ENCODE assay signal across 32 mouse cellular contexts in genomic region chr1:128324776-128325175, GRCm38 (mm10). TPM values are rescaled to one million over a fixed set of nuclear protein-coding genes. Genes with fewer than 3 reads are reported as not detected.
DNase-seq lines count a peak whose midpoint lies in the region; ATAC-seq and TF ChIP-seq lines count a peak whose summit lies in the region.
"Had no signal": no experiment of that assay in that cellular context is flagged by ENCODE, and none has a peak within 500 bp of the region (broad histone marks: within the 10 kb centered on the region; RNA-seq: fewer than 3 reads in every experiment).

No protein-coding gene starts in this region.

- peak; percentile 11; the same call in 1 of the 2 replicates for TF ChIP-seq RAD21 in MEL (IDR thresholded peaks at IDR 0.05; ENCODE audit: low read depth, low read length)

- ATAC-seq in forebrain, embryonic 15.5 days (replicated peaks): 0 out of 2 replicates have a peak, but pooled peaks have one; percentile 11
- ATAC-seq in forebrain, embryonic 11.5 days (replicated peaks; ENCODE audit: low FRiP score): no peak
- peak; percentile 69 for ATAC-seq in forebrain, postnatal 0 days
- ATAC-seq: activated CD4-positive, CD25-positive, alpha-beta regulatory T cell, adult 4 months; midbrain, embryonic 16.5 days had no signal

- no peak overlapping the region for H3K4me3 ChIP-seq in forebrain, embryonic 15.5 days
- no peak overlapping the region for H3K4me3 ChIP-seq in forebrain, embryonic 11.5 days (ENCODE audit: low read depth, low read length)
- no peak overlapping the region for H3K4me3 ChIP-seq in MEL (ENCODE audit: control insufficient read depth in 1 of 2, insufficient read depth in 1 of 2, low read depth in 2 of 2, low read length in 2 of 2)
- H3K4me3 ChIP-seq in forebrain, postnatal 0 days (ENCODE audit: low read depth, low read length): no peak overlapping the region
- H3K4me3 ChIP-seq: embryonic facial prominence, embryonic 12.5 days; heart, embryonic 13.5 days; liver, embryonic 15.5 days; lung, embryonic 15.5 days; midbrain, embryonic 10.5 days; myocyte; neural tube, embryonic 12.5 days had no signal

- TF ChIP-seq CTCF in MEL (IDR thresholded peaks at IDR 0.05 in 2 of 3, conservative IDR thresholded peaks at IDR 0.05 in 1 of 3; ENCODE audit: control insufficient read depth in 1 of 3, insufficient read depth in 1 of 3, low read depth in 2 of 3, low read length in 3 of 3, poor library complexity in 1 of 3, severe bottlenecking in 1 of 3): peak in 1 of 3 experiments; percentile 6; a peak in 1 of 6 replicates
- TF ChIP-seq CTCF in forebrain, postnatal 0 days (IDR thresholded peaks at IDR 0.05; ENCODE audit: low read depth): peak; percentile 20; the same call in 1 of the 2 replicates

- H3K27ac ChIP-seq in forebrain, embryonic 15.5 days (replicated peaks): no peak overlapping the region
- H3K27ac ChIP-seq in forebrain, embryonic 11.5 days (ENCODE audit: low read depth, low read length): no peak overlapping the region
- no peak overlapping the region for H3K27ac ChIP-seq in MEL (ENCODE audit: control insufficient read depth, low read depth, low read length)
- H3K27ac ChIP-seq in forebrain, postnatal 0 days (ENCODE audit: low read depth, low read length): no peak overlapping the region
- H3K27ac ChIP-seq: embryonic facial prominence, embryonic 12.5 days; heart, embryonic 13.5 days; hindbrain, embryonic 14.5 days; liver, embryonic 15.5 days; lung, embryonic 15.5 days; midbrain, embryonic 10.5 days; neural tube, embryonic 12.5 days; stomach, postnatal 0 days had no signal

- no peaks in the 10 kb centered on the region for H3K4me1 ChIP-seq in forebrain, embryonic 15.5 days
- no peaks in the 10 kb centered on the region for H3K4me1 ChIP-seq in forebrain, embryonic 11.5 days (replicated peaks; ENCODE audit: control insufficient read depth, insufficient read depth, low read length)
- H3K4me1 ChIP-seq in MEL (ENCODE audit: control insufficient read depth in 1 of 2, insufficient read depth in 2 of 2, low read length in 2 of 2): peaks cover 5 to 15% of the 10 kb centered on the region in 2 experiments
- no peaks in the 10 kb centered on the region for H3K4me1 ChIP-seq in forebrain, postnatal 0 days (ENCODE audit: insufficient read depth)
- H3K4me1 ChIP-seq: embryonic facial prominence, embryonic 12.5 days; lung, embryonic 15.5 days; midbrain, embryonic 10.5 days; neural tube, embryonic 12.5 days had no signal

- H3K36me3 ChIP-seq in forebrain, embryonic 15.5 days: 0 out of 2 replicates have a peak, but pooled peaks cover 2% of the 10 kb centered on the region
- H3K36me3 ChIP-seq in forebrain, embryonic 11.5 days (ENCODE audit: control insufficient read depth, insufficient read depth, low read length): no peaks in the 10 kb centered on the region
- H3K36me3 ChIP-seq in MEL (ENCODE audit: control insufficient read depth in 1 of 2, insufficient read depth in 2 of 2, low read length in 2 of 2): peaks cover 0 to 8% of the 10 kb centered on the region in 2 experiments; a peak in 2 of 4 replicates
- no peaks in the 10 kb centered on the region for H3K36me3 ChIP-seq in forebrain, postnatal 0 days (ENCODE audit: insufficient read depth)

- H3K79me2 ChIP-seq in MEL (ENCODE audit: control insufficient read depth, insufficient read depth, low read length, poor library complexity): no peaks in the 10 kb centered on the region

- no peak for DNase-seq in forebrain, embryonic 11.5 days (ENCODE audit: low spot score)
- peak; percentile 29 to 35 for DNase-seq in layer of hippocampus, postnatal 10 days (ENCODE audit: low spot score in 2 of 2)
- DNase-seq in layer of hippocampus, postnatal 25 days (ENCODE audit: extremely low spot score in 1 of 2, low spot score in 1 of 2): no peak
- no peak for DNase-seq in MEL (ENCODE audit: low read depth, low spot score)
- DNase-seq in forebrain, postnatal 0 days: peak; percentile 36
- no peak for DNase-seq in left cerebral cortex, adult 11 months (ENCODE audit: low spot score)
- DNase-seq in left cerebral cortex, adult 18-20 months (ENCODE audit: low spot score in 2 of 2): no peak
- DNase-seq: adrenal gland, adult 8-10 months; cerebellum, adult 11 months; cerebellum, adult 9-10 months; cerebellum, postnatal 36 days; embryo, embryonic 11 days; gastrocnemius, postnatal 10 days; heart, postnatal 10 days; kidney, postnatal 14 days; liver; right cerebral cortex, adult 18-20 months; thymus, adult 18-20 months; thymus, postnatal 25 days had no signal

- WGBS in forebrain, embryonic 15.5 days: 82% methylated on average over 2 of the region's 2 CpGs
- WGBS in forebrain, embryonic 11.5 days: 89% methylated on average over 2 of the region's 2 CpGs
- 68% methylated on average over 2 of the region's 2 CpGs for WGBS in forebrain, postnatal 0 days

- H3K9me3 ChIP-seq in forebrain, embryonic 15.5 days: no peaks in the 10 kb centered on the region
- H3K9me3 ChIP-seq in forebrain, embryonic 11.5 days (ENCODE audit: control insufficient read depth, low read length): no peaks in the 10 kb centered on the region
- H3K9me3 ChIP-seq in MEL (replicated peaks; ENCODE audit: insufficient read depth, low read length): no peaks in the 10 kb centered on the region
- H3K9me3 ChIP-seq in forebrain, postnatal 0 days (ENCODE audit: low read length): no peaks in the 10 kb centered on the region
- H3K9me3 ChIP-seq: embryonic facial prominence, embryonic 12.5 days; heart, embryonic 13.5 days; liver, embryonic 15.5 days; lung, embryonic 15.5 days; midbrain, embryonic 10.5 days; neural tube, embryonic 12.5 days had no signal

- TF ChIP-seq POLR2A in MEL (IDR thresholded peaks at IDR 0.05; ENCODE audit: control insufficient read depth in 1 of 2, insufficient read depth in 1 of 2, low read depth in 1 of 2, low read length in 2 of 2, poor library complexity in 1 of 2): no peak

- no peak overlapping the region for H3K4me2 ChIP-seq in forebrain, embryonic 15.5 days (replicated peaks)
- H3K4me2 ChIP-seq in forebrain, embryonic 11.5 days (ENCODE audit: low read depth, low read length, severe bottlenecking): no peak overlapping the region
- H3K4me2 ChIP-seq in forebrain, postnatal 0 days (ENCODE audit: low read depth): no peak overlapping the region
- H3K4me2 ChIP-seq: embryonic facial prominence, embryonic 12.5 days; heart, embryonic 13.5 days; hindbrain, embryonic 14.5 days; liver, embryonic 15.5 days; lung, embryonic 15.5 days; neural tube, embryonic 12.5 days had no signal

- H3K9ac ChIP-seq in forebrain, embryonic 15.5 days (replicated peaks): no peak overlapping the region
- no peak overlapping the region for H3K9ac ChIP-seq in forebrain, embryonic 11.5 days (ENCODE audit: low read length)
- H3K9ac ChIP-seq in MEL (ENCODE audit: control insufficient read depth, low read depth, low read length, poor library complexity, severe bottlenecking): no peak overlapping the region
- H3K9ac ChIP-seq in forebrain, postnatal 0 days: no peak overlapping the region
- H3K9ac ChIP-seq: embryonic facial prominence, embryonic 12.5 days; heart, embryonic 13.5 days; hindbrain, embryonic 14.5 days; liver, embryonic 15.5 days; lung, embryonic 15.5 days; neural tube, embryonic 12.5 days had no signal

- no peaks in the 10 kb centered on the region for H3K27me3 ChIP-seq in forebrain, embryonic 15.5 days
- H3K27me3 ChIP-seq in forebrain, embryonic 11.5 days (ENCODE audit: control insufficient read depth, insufficient read depth, low read length): no peaks in the 10 kb centered on the region
- no peaks in the 10 kb centered on the region for H3K27me3 ChIP-seq in MEL (ENCODE audit: control insufficient read depth in 1 of 2, insufficient read depth in 2 of 2, low read length in 2 of 2)
- no peaks in the 10 kb centered on the region for H3K27me3 ChIP-seq in forebrain, postnatal 0 days (ENCODE audit: insufficient read depth, low read length)
- H3K27me3 ChIP-seq: embryonic facial prominence, embryonic 12.5 days; heart, embryonic 13.5 days; liver, embryonic 15.5 days; lung, embryonic 15.5 days; neural tube, embryonic 12.5 days had no signal

- TF ChIP-seq EP300 in MEL (IDR thresholded peaks at IDR 0.05; ENCODE audit: low read depth in 1 of 2, low read length in 2 of 2): no peak

TF ChIP-seq in MEL, 35 proteins besides CTCF, POLR2A, EP300 and RAD21:
- TF ChIP-seq SMC3 (IDR thresholded peaks at IDR 0.05; ENCODE audit: low read depth, low read length) (0 out of 2 replicates have a peak, but pooled peaks have one; percentile 13), ZKSCAN1 (IDR thresholded peaks at IDR 0.05; ENCODE audit: low read depth, low read length) (no peak), MXI1 (IDR thresholded peaks at IDR 0.05; ENCODE audit: low read depth, low read length) (no peak), ZNF384 (IDR thresholded peaks at IDR 0.05; ENCODE audit: low read depth, low read length) (no peak), ETS1 (IDR thresholded peaks at IDR 0.05; ENCODE audit: low read depth, low read length) (no peak), GABPA (IDR thresholded peaks at IDR 0.05; ENCODE audit: low read depth, low read length) (no peak)
TF ChIP-seq in MEL: peak in this region for 1.

RNA-seq across cellular contexts. Expression of gene Lct, which starts 3.3 kb away (rescaled TPM):
- 0.10 and 0.15 TPM in 2 replicates for polyA plus RNA-seq in forebrain, embryonic 15.5 days (2015; fragmentation: Nextera tagmentation; extraction: Ambion mirVana)
- polyA plus RNA-seq in forebrain, embryonic 11.5 days (2014; fragmentation: Nextera tagmentation; extraction: Ambion mirVana): 0.16 and 0.21 TPM in 2 replicates
- 10 to 100 TPM; 16.6 to 20.2 TPM for total RNA-seq in layer of hippocampus, postnatal 10 days (2021)
- total RNA-seq in layer of hippocampus, postnatal 25 days (2021): 10 to 100 TPM; 61.6 to 63.3 TPM
- total RNA-seq in MEL (2012; rRNA removed): under 0.01 TPM in 1 of 2 replicates, not detected in the other
- under 1 TPM in 1 of 2 experiments, not detected in 1; 0.06 TPM for polyA plus RNA-seq in MEL (2012; ENCODE audit: insufficient read depth in 1 of 2, insufficient read length in 2 of 2, low read depth in 1 of 2, low replicate concordance in 2 of 2, missing spikeins in 1 of 2)
- total RNA-seq in forebrain, postnatal 0 days (2014; rRNA removed): 0.46 and 0.86 TPM in 2 replicates
- polyA plus RNA-seq in forebrain, postnatal 0 days (2015; fragmentation: Nextera tagmentation; extraction: Ambion mirVana): 0.11 and 0.35 TPM in 2 replicates
- total RNA-seq in left cerebral cortex, adult 18-20 months (2021): 1 to 10 TPM; 1.2 to 1.3 TPM
- total RNA-seq: heart, adult 8-10 months had no signal

RNA-seq across cellular contexts. Expression of gene Mcm6, which starts 34.7 kb away (rescaled TPM):
- 110 and 114 TPM in 2 replicates for polyA plus RNA-seq in forebrain, embryonic 15.5 days (2015; fragmentation: Nextera tagmentation; extraction: Ambion mirVana)
- polyA plus RNA-seq in forebrain, embryonic 11.5 days (2014; fragmentation: Nextera tagmentation; extraction: Ambion mirVana): 343 and 344 TPM in 2 replicates
- total RNA-seq in layer of hippocampus, postnatal 10 days (2021): 10 to 100 TPM; 18.6 to 20.6 TPM
- 10 to 100 TPM; 16.6 to 17.5 TPM for total RNA-seq in layer of hippocampus, postnatal 25 days (2021)
- total RNA-seq in MEL (2012; rRNA removed): 202 and 218 TPM in 2 replicates
- polyA plus RNA-seq in MEL (2012; ENCODE audit: insufficient read depth in 1 of 2, insufficient read length in 2 of 2, low read depth in 1 of 2, low replicate concordance in 2 of 2, missing spikeins in 1 of 2): 100 to 1,000 TPM; 234 to 850 TPM
- 33.7 and 52.4 TPM in 2 replicates for total RNA-seq in forebrain, postnatal 0 days (2014; rRNA removed)
- 35.2 and 40.5 TPM in 2 replicates for polyA plus RNA-seq in forebrain, postnatal 0 days (2015; fragmentation: Nextera tagmentation; extraction: Ambion mirVana)
- total RNA-seq in left cerebral cortex, adult 18-20 months (2021): 1 to 10 TPM; 5.4 to 6.7 TPM

Comparison
In these comparisons a context has a peak if more than half of its experiments do, and no peak if none do; other contexts are left out.
1. DNase-seq: peak in layer of hippocampus, postnatal 10 days (2 of 2) and forebrain, postnatal 0 days (single experiment); none in forebrain, embryonic 11.5 days (single experiment), layer of hippocampus, postnatal 25 days (0 of 2), MEL (single experiment), left cerebral cortex, adult 11 months (single experiment) and left cerebral cortex, adult 18-20 months (0 of 2).